Mouse (Mus musculus) c-Kit-negative CD71-positive TER-119-positive erythroid progenitor cells, embryonic 14.5 days (primary cell): Measurements from ENCODE around the gene Hist2h2be.
"Not testable (repeated sequence)": the region's sequence is repeated elsewhere in the genome, so short reads cannot be mapped to it uniquely, and the experiment has no call there.

ENCODE experiments used
- DNase-seq: peaks from one replicate; pipeline ENCODE4 v3.0.0-alpha.2; 2013; ENCODE audit warnings: low read depth, low spot score

Hist2h2be gene

DNA sequence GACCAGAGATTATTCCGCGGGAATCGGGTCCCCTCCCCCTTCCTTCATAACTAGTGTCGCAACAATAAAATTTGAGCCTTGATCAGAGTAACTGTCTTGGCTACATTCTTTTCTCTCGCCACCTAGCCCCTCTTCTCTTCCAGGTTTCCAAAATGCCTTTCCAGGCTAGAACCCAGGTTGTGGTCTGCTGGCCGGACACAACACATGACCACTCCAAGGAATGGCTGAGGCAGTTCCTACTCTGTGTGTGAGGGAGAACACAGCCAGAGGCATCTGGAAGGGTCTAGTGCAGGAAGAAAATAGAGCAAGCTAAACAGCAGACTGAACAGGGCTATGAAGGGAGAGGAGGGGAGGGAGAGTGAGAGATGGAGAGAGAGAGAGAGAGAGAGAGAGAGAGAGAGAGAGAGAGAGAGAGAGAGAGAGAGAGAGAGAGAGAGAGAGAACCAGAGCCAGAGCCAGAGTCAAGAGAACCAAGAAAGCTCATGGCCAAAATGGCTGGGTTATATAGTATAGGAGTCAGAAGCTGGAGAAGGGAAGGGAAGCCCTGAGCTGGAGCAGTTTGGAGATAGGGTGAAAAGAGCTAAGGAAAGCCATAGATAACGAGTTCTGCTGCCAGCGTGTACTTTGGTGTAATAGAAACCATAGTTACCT is 22.2 kb upstream of the Hist2h2be start:
- not testable (repeated sequence) for DNase-seq

DNA sequence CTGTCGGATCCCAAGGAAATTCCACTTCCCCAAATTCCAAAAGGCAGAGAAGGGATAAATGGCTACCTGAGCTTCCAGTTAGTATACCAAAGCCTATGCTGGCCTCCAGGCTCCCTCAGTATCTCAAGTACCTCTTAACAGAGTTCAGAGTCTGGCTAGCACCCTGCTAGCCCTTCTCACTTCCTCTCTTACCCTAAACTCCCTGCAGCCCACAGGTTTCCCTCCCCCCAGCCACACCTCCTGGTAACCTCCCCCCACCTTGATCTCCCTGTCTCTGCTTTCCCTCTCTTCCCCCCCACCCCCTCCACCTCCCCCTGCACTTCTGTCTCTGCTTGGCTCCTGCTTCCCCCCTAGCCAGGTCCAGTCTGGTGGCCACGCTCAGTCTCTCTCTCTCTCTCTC is 21.2 kb upstream of the Hist2h2be start:
- no peak for DNase-seq

DNA sequence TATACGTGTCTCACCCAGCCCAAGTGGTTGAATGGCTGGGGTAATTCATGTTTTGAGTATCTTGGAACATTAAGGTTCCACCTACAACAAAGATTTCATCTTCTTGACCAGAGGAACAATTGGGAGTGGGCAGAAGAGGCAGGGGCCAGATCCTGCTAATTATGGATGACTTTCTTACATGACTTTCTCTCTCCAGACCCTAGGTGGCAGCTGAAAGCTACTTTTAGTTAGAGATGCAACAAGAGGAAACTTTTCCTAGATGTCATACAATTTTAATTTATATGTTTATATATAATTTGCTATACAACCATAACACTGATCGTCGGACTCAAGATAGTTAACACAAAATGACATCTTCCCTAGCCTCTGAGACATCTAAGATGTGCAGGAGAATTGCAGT is 13.1 kb upstream of the Hist2h2be start:
- no peak for DNase-seq

DNA sequence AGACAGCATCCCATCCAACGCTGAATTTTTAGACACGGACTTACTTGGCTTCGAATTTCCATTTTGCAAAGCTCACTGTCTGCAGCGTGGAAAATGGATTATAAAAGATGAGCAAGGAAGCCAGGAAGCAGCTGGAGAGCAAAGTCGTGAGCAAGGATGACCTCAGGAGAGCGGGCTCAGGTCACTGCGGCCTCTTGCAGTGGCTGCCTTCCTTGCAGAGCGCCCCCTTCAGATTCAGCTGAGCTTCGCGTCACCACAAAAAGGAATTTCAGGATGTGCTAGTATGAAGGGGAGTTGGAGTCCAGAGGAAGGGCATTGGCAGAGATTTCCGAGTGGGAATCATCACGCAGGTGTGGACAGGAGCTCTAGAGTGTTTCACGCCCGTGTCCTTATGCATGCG is 11.7 kb upstream of the Hist2h2be start:
- DNase-seq = no peak

DNA sequence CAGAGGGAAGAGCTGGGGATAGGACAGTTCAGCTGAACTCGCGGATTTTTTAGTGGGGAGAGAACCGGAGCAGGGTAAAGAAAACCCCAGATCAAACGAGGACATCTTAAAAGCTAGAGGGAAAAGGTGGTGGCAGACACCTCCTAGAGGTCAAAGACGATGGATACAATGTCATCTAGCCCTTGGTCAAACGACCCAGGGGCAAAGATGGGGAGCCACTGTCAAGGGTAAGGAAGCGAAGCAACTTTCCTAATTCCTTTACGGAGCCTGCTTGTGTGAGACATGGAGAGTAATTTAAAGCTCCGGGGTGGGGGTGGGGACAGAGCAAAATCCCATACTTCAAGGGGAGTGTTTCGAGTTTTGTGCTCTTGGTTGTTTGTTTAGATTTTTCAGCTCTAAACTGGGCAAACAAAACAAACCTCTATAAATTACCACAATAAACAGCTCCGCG is 1.7 kb upstream of the Hist2h2be start:
- no peak for DNase-seq

DNA sequence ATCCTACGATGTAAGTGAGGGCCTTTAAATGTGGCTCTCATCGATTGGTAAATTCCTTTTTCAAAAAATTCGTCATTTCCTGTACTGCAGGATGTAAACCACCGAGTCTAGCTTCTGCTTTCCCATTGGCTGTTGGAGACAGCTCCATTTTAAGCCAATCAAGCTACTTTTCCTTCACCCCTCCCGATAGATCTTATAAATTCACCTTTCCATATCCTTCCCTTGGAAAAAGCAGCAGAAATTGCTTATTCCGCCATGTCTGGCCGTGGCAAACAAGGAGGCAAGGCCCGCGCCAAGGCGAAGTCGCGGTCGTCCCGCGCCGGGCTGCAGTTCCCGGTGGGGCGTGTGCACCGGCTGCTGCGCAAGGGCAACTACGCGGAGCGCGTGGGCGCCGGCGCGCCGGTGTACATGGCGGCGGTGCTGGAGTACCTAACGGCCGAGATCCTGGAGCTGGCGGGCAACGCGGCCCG is 1.2 kb upstream of the Hist2h2be start, which contains the start of the genes Bola1 and Hist2h2ab:
Bola1 (minus strand) TSS at position 49 of the 470 bp plus-strand sequence.
Hist2h2ab (plus strand) TSS at position 205 of the 470 bp plus-strand sequence.
- peak; percentile 68 for DNase-seq

DNA sequence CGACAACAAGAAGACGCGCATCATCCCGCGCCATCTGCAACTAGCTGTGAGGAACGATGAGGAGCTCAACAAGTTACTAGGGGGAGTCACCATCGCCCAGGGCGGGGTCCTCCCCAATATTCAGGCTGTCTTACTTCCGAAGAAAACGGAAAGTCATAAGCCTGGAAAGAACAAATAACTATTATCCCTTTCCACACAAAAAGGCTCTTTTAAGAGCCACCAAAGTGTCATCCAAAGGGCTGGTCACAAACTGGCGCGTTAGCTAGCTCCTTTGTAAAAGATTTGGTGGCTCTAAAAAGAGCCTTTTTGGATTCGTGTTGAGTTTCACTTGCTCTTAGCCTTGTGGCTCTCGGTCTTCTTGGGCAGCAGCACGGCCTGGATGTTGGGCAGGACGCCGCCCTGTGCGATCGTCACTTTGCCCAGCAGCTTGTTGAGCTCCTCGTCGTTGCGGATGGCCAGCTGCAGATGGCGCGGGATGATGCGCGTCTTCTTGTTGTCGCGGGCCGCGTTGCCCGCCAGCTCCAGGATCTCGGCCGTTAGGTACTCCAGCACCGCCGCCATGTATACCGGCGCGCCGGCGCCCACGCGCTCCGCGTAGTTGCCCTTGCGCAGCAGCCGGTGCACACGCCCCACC is 671 bp upstream of the Hist2h2be start:
- peak; percentile 60 for DNase-seq

DNA sequence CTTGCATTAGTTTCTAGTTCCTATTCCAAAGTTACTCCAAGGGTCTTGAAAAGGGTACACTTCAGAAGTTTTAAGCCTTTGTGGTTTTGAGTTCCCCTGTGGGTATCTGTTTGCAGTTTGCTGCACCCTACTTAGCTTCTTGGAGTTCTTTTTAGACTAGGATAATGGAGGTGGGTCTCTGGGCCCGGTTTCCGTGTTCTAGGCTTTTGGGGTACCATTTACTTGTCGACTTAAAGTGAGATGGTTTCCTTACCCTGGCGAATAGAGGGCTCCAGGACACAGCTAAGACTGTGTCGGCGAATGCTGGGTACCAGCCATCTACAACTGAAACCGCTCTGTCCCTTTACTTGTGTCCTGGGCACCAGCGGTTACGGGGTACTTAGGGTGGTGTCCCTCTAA is 720 bp downstream of the Hist2h2be start:
- no peak for DNase-seq

DNA sequence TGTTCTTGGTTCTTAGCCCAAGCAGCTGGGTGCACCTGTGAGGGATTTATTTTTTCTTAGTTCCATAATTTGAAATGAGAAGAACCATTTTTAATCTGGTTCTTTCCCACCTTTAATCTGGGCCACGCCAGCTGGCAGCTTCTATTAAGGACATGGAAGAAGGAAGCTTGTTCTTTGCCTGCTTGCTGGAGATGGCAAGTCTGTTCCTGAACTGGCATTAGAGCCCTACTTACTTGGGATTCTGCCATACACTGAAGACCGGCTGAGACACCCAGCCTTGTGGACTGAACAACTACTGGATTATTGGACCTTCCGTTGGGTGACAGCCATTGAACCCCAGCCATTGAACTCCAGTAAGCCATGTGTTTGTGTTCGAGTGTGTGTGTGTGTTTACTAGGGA is 1.9 kb downstream of the Hist2h2be start:
- no peak for DNase-seq

DNA sequence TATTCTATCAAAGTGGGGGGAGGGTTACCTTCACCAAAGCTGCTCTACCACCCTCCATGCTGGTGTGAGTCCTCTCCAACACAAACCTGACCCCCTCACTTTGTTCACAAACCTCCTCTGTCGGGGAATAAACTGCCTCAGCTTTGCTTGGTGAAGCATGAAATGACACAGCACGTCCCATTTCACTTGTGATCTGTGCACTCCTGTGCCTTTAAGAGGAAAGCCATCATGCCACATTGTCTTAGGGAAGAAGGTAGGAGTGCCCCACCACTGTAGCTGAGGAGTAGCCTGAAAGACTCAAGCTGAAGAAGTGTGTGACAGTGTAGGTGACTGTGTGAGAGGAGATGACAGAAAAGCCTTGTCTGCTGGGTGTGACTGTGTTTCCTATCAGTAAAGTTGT is 4.5 kb downstream of the Hist2h2be start:
- no peak for DNase-seq

DNA sequence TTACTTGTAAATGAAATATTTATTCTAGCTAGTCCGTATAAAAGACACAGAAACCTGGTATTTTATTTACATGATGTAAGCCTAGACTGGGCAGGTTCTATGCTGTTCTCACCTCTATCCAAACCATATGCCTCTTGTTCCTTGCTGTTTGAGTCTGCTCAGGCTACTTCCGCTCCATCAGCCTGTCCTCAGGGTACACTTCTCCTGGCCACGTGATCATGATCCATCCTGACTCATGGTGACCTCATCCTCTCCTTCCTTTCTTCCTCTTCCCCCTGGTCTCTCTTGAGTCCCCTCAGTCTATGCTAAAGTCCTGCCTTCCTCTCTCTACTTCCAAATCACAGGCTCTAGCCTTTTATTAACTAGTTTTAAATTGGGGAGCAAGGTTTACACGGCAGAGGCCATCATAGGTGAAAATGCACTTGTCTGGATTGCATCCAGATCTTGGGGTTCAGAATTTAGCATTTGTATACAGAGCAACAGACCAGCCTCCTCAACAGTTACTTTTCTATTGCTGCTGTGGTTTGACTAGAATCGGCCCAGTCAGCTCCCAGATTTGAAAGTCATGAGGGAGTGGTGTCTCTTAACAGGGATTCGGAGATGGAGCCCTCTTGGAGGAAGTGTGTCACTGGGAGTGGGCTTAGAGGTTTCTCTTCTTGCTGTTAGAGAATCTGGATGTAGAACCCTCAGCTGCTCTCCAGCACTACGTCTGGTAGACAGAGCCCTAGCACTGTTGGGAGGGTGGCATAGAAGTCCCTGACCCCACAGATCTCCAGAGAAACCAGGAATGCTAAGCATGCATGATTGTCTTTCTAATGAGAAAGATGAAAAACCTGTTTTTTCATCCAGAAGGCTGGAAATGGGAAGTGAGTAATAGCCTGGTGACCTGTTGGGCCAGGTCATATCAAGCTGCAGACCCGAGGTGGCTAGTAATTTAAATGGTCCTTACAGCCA is 6.1 kb downstream of the Hist2h2be start:
- DNase-seq = no peak

DNA sequence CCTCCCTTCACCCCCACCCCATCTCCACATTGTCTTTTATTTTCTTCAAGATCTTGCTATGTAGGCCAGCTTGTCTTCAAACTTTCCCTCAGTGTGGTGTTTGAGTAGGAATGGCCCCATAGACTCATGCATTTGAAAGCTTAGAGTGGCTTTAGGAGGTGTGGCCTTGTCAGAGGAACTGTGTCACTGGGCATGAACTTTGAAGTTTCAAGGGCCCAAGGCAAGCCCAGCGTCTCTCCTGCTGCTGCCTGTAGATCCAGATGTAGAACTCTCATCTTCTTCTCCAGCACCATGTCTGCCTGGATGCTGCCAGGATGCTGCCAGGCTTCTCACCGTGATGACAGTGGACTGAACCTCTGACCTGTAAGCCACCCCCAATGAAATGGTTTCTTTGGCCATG is 7.9 kb downstream of the Hist2h2be start:
- no peak for DNase-seq

DNA sequence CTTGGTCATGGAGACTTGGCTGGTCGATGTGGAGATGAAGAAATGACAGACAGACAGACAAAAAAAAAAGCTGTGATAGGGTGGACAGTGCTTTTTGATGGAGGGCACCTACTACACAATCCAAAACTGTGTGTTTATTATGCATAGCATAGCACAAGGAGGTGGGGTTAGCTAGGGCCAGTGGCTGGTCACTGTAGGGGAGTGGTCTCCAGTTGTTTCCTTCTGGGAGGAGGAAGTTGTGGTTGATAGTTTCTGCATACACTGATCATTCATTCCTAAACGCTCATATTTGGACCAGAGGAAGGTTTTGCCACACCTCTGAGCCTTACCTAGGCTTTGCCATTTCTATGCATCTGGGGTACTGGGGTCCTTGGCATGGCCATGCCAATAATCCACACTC is 9.5 kb downstream of the Hist2h2be start:
- no peak for DNase-seq

DNA sequence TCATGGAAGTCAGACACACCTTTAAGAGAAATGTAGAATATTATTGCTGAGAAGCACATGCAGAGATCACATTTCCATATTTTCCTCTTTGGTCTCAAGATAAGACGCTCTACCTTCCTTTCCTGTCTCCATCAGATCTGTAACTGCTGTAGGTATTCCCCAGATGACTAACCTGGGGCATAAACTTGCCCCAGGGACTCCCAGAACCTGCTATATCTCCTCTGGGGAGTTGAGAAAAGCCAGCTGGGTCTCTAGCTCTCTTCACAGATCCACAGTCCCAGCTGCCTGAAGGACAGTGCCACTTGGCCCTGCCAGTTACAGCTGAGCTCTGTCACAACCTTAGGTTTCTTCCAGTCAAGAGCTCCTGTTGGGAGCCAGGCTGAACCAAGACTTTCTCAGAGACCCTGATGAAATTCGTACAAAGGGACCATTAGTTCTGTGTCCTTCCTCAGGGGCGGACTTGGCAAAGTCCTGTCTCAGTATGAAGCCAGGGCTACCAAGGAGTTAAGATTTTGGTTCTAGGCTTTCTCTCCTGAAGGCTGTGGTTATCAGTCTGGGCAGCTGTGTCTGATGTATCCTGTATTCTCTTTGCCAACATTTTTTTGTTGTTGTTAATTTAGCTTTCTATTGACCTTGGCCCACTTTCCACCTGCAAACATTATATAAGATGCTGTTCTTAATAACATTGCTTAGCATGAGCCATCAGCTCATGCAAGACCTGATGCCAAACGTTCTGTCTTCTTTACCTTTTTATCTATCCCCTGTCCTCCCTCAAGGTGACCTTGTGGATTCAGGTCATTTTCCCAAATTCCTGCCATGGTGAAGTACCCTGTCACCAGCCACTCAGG is 10.2 kb downstream of the Hist2h2be start:
- no peak for DNase-seq

DNA sequence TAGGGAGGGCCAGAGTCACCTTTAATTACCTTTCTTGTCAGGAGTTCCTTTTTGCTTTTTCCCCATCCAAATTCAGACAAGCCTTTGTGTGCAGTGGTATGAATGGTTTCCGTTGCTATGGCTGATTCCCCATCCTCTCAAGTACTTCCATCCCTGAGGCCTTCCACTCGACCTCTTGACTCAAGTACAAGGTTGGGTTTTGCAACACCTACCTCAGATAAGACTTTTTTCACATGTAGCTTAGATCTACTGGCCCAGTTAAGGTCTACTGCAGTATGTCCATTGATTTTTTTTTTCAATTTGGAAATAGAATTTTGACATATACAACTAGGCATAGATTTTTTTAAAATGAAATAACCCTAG is 10.8 kb downstream of the Hist2h2be start:
- no peak for DNase-seq

DNA sequence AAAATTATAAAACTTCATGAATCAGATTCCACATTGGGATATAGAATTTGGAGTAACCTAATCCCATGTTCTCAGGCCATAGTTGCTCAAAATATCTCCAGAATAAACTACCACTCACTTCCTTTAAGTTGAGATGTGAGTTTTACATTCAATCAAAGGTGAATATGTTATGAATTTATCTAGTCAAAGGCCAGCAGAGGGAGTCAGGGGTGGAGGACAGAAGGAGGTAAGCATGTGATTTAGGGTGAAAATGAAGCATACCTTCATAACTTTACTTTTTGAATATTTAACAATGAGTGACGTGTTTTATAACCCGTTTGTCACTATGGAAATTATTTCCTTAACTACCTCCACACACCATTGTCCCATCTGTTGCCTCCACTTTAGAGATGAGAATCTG is 14.0 kb downstream of the Hist2h2be start:
- DNase-seq = no peak

DNA sequence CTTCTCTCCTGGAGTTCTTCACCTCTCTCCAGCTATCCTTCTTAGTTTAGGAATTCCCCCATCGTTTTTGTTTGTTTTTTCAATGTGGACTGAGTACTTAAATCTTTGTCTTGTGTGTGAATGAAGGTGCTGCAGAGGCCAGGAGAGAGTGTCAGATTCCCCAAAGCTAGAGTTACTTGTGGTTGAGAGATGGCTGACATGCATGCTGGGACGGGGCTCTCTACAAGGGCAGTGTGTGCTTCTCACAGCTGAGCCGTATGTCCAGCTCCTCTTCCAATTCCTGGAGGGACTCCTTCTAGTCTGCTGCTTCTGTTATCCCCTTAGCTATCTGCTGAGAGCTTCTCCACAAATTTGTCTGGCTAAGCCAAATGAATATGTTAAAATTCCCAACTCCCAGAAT is 14.9 kb downstream of the Hist2h2be start:
- DNase-seq = no peak

DNA sequence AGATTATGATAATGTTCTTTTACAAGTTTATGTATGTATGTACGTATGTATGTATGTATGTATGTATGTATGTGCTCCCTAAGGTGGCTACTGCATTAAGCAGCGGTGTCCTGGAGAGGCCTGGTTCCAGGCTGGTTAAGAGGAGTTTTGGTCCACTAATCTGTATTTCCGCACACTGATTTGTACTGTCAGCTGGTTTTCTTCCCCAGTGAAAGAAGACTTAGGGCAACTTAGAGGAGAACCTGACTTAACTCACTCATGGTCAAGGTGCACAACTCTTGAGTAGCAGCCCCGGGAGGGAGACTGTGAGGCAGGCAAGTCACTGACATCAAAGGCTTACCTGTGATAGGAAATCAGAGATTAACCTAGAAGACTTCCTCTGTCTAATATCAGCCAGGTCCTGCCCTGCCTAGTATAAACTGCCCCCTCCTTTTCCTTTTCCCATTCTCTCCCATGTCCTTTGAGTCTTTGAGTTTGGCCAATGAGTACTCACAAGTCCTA is 16.0 kb downstream of the Hist2h2be start:
- DNase-seq = no peak

DNA sequence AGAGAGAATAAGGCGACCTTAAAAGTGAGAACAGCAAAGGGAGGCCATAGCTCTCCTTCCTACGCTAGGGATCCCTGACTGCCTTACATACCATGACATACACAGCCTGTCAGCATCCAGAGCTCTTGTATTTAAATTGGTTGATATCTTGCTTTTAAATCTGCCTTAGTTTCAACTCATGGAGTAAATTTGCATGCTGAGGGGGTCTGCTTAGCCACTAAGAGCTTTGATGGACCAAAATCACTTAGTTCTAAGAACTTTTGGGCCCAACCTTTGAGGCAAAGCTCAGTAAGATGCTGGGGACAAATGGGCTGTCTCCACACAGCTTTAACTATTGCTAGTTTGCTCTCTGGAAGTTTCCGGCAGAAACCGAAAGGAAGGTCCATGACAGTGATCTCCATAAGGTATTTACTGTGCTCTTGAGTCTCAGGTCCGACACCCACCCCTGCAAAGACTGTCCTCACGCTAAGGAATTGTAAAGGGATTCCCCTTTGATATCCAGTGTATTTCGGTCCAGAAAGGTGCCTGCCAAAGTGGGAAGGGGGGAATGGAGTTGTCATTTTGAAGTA is 16.5 kb downstream of the Hist2h2be start:
- no peak for DNase-seq

DNA sequence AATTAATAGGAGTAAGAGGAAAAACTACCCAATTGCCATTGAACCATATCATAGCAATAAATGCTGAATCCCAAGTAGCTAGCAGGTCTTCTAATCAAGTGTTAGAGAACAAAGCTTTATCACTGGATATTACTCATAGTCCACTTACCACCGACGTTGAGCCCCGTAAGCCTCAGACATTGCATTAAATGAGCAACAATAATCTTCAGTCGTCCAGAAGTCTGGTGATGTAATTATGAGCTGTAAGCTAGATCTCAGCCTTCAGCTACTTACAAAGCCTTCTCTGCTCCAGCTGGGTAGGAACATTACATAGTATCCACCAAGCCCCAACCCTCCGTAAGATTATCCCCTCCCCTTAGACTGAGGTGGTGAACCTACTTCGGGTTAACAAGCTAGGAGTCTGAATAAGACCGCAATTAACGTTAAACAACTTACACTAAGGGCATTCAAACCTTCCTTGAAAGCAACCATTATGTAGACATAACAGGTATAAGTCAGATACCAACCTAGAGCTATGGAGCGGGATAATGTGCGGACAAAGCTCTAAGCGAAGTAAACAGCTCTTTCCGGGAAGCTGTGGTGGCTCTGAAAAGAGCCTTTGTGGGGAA is 17.1 kb downstream of the Hist2h2be start:
- peak; percentile 67 for DNase-seq
